In genomic region chr9:55041389-55041788, GRCm38 (mm10) we compare ENCODE assay signal across 28 mouse cellular contexts. TPM values are rescaled to one million over a fixed set of nuclear protein-coding genes. Genes with fewer than 3 reads are reported as not detected.
A peak's percentile ranks its signal among the peaks of the same experiment; 100 is the strongest.
DNase-seq lines count a peak whose midpoint lies in the region; ATAC-seq and TF ChIP-seq lines count a peak whose summit lies in the region.
"Had no signal": no experiment of that assay in that cellular context is flagged by ENCODE, and none has a peak within 500 bp of the region (broad histone marks: within the 10 kb centered on the region; RNA-seq: fewer than 3 reads in every experiment).

No protein-coding gene starts in this region.

- DNase-seq in forebrain, embryonic 10.5 days (ENCODE audit: extremely low spot score, low spot score) = no peak
- peak; percentile 80 for DNase-seq in hindbrain, postnatal 0 days (ENCODE audit: low spot score)
- DNase-seq in hindbrain, embryonic 11.5 days (ENCODE audit: low spot score) = no peak
- peak; percentile 83 for DNase-seq in midbrain, postnatal 0 days (ENCODE audit: low spot score)
- no peak for DNase-seq in gastrocnemius, adult 8-10 months (ENCODE audit: low spot score in 2 of 2)
- DNase-seq: adrenal gland, postnatal 36 days; cerebellum, adult 11-12 months; heart, postnatal 36 days; kidney, adult 2 months; lung, embryonic 14.5 days; retina, postnatal 1 day; thymus, adult 18-20 months; thymus, postnatal 36 days had no signal

- no peak overlapping the region for H3K9ac ChIP-seq in forebrain, embryonic 13.5 days
- no peak overlapping the region for H3K9ac ChIP-seq in hindbrain, postnatal 0 days (replicated peaks; ENCODE audit: low read length)
- no peak overlapping the region for H3K9ac ChIP-seq in hindbrain, embryonic 11.5 days (ENCODE audit: low read depth, low read length)
- no peak overlapping the region for H3K9ac ChIP-seq in midbrain, postnatal 0 days (replicated peaks; ENCODE audit: low read length, poor library complexity, severe bottlenecking)
- no peak overlapping the region for H3K9ac ChIP-seq in midbrain, embryonic 15.5 days
- no peak overlapping the region for H3K9ac ChIP-seq in forebrain, embryonic 16.5 days (replicated peaks; ENCODE audit: low read depth, low read length)
- H3K9ac ChIP-seq: heart, embryonic 15.5 days; limb, embryonic 15.5 days; liver, embryonic 14.5 days; lung, embryonic 14.5 days; midbrain, embryonic 13.5 days; neural tube, embryonic 13.5 days had no signal

- H3K27ac ChIP-seq in forebrain, embryonic 13.5 days = no peak overlapping the region
- no peak overlapping the region for H3K27ac ChIP-seq in forebrain, embryonic 10.5 days
- H3K27ac ChIP-seq in hindbrain, postnatal 0 days = peak overlapping the region; percentile 48
- no peak overlapping the region for H3K27ac ChIP-seq in hindbrain, embryonic 11.5 days (ENCODE audit: low read depth, low read length)
- H3K27ac ChIP-seq in midbrain, postnatal 0 days (ENCODE audit: low read depth, low read length) = no peak overlapping the region
- no peak overlapping the region for H3K27ac ChIP-seq in midbrain, embryonic 15.5 days
- H3K27ac ChIP-seq in forebrain, embryonic 16.5 days (ENCODE audit: low read length) = no peak overlapping the region
- H3K27ac ChIP-seq: embryonic facial prominence, embryonic 10.5 days; heart, embryonic 15.5 days; kidney, postnatal 0 days; left cerebral cortex, adult 2 months; limb, embryonic 15.5 days; liver, embryonic 14.5 days; midbrain, embryonic 13.5 days; neural tube, embryonic 13.5 days had no signal

- H3K4me1 ChIP-seq in forebrain, embryonic 13.5 days = peaks cover 11% of the 10 kb centered on the region; the same call in 1 of the 2 replicates
- peaks cover 14% of the 10 kb centered on the region for H3K4me1 ChIP-seq in forebrain, embryonic 10.5 days
- 0 out of 2 replicates have a peak, but pooled peaks cover 4% of the 10 kb centered on the region for H3K4me1 ChIP-seq in hindbrain, postnatal 0 days (ENCODE audit: insufficient read depth, low read length)
- no peaks in the 10 kb centered on the region for H3K4me1 ChIP-seq in hindbrain, embryonic 11.5 days (replicated peaks; ENCODE audit: control insufficient read depth, insufficient read depth, low read length)
- H3K4me1 ChIP-seq in midbrain, postnatal 0 days (ENCODE audit: insufficient read depth, low read length) = no peaks in the 10 kb centered on the region
- no peaks in the 10 kb centered on the region for H3K4me1 ChIP-seq in midbrain, embryonic 15.5 days
- H3K4me1 ChIP-seq in forebrain, embryonic 16.5 days (replicated peaks; ENCODE audit: control insufficient read depth, insufficient read depth, low read length) = peaks cover 8% of the 10 kb centered on the region
- H3K4me1 ChIP-seq: heart, embryonic 15.5 days; limb, embryonic 15.5 days had no signal

- H3K4me2 ChIP-seq in forebrain, embryonic 13.5 days = no peak overlapping the region
- H3K4me2 ChIP-seq in hindbrain, postnatal 0 days (ENCODE audit: low read depth, low read length) = no peak overlapping the region
- no peak overlapping the region for H3K4me2 ChIP-seq in hindbrain, embryonic 11.5 days (replicated peaks; ENCODE audit: low read depth, low read length)
- H3K4me2 ChIP-seq in midbrain, postnatal 0 days (ENCODE audit: low read depth, low read length, poor library complexity, severe bottlenecking) = no peak overlapping the region
- H3K4me2 ChIP-seq in midbrain, embryonic 15.5 days = no peak overlapping the region
- no peak overlapping the region for H3K4me2 ChIP-seq in forebrain, embryonic 16.5 days (ENCODE audit: low read length)
- H3K4me2 ChIP-seq: heart, embryonic 15.5 days; limb, embryonic 15.5 days; lung, embryonic 14.5 days; midbrain, embryonic 13.5 days; neural tube, embryonic 13.5 days had no signal

- peak; percentile 4; the same call in 1 of the 2 replicates for ATAC-seq in forebrain, embryonic 13.5 days
- ATAC-seq in hindbrain, postnatal 0 days = peak; percentile 83
- ATAC-seq in hindbrain, embryonic 11.5 days (ENCODE audit: low FRiP score) = no peak
- ATAC-seq in midbrain, postnatal 0 days (ENCODE audit: low FRiP score) = peak; percentile 31; the same call in 1 of the 2 replicates
- no peak for ATAC-seq in midbrain, embryonic 15.5 days (replicated peaks)
- ATAC-seq in forebrain, embryonic 16.5 days = peak; percentile 65
- ATAC-seq: midbrain, embryonic 13.5 days; Patski had no signal

- H3K9me3 ChIP-seq in forebrain, embryonic 13.5 days (replicated peaks) = no peaks in the 10 kb centered on the region
- H3K9me3 ChIP-seq in forebrain, embryonic 10.5 days = no peaks in the 10 kb centered on the region
- no peaks in the 10 kb centered on the region for H3K9me3 ChIP-seq in hindbrain, postnatal 0 days (ENCODE audit: low read length)
- H3K9me3 ChIP-seq in hindbrain, embryonic 11.5 days (ENCODE audit: control insufficient read depth, low read length) = no peaks in the 10 kb centered on the region
- H3K9me3 ChIP-seq in midbrain, postnatal 0 days (ENCODE audit: low read length) = no peaks in the 10 kb centered on the region
- H3K9me3 ChIP-seq in midbrain, embryonic 15.5 days = no peaks in the 10 kb centered on the region
- H3K9me3 ChIP-seq in forebrain, embryonic 16.5 days (ENCODE audit: control insufficient read depth, low read length) = no peaks in the 10 kb centered on the region
- H3K9me3 ChIP-seq: embryonic facial prominence, embryonic 10.5 days; heart, embryonic 15.5 days; limb, embryonic 15.5 days; midbrain, embryonic 13.5 days; neural tube, embryonic 13.5 days had no signal

- H3K27me3 ChIP-seq in forebrain, embryonic 13.5 days = no peaks in the 10 kb centered on the region
- H3K27me3 ChIP-seq in forebrain, embryonic 10.5 days (ENCODE audit: poor library complexity, severe bottlenecking) = 0 out of 2 replicates have a peak, but pooled peaks cover 5% of the 10 kb centered on the region
- no peaks in the 10 kb centered on the region; the same call in 1 of the 2 replicates for H3K27me3 ChIP-seq in hindbrain, postnatal 0 days (ENCODE audit: insufficient read depth, low read length)
- no peaks in the 10 kb centered on the region for H3K27me3 ChIP-seq in hindbrain, embryonic 11.5 days (ENCODE audit: control insufficient read depth, insufficient read depth, low read length)
- H3K27me3 ChIP-seq in midbrain, postnatal 0 days (ENCODE audit: insufficient read depth, low read length) = no peaks in the 10 kb centered on the region
- no peaks in the 10 kb centered on the region for H3K27me3 ChIP-seq in midbrain, embryonic 15.5 days (replicated peaks)
- no peaks in the 10 kb centered on the region for H3K27me3 ChIP-seq in forebrain, embryonic 16.5 days (replicated peaks; ENCODE audit: control insufficient read depth, insufficient read depth, low read length)
- H3K27me3 ChIP-seq: limb, embryonic 15.5 days; neural tube, embryonic 13.5 days had no signal

- no peaks in the 10 kb centered on the region for H3K36me3 ChIP-seq in forebrain, embryonic 13.5 days (ENCODE audit: poor library complexity, severe bottlenecking)
- no peaks in the 10 kb centered on the region for H3K36me3 ChIP-seq in forebrain, embryonic 10.5 days (replicated peaks)
- no peaks in the 10 kb centered on the region for H3K36me3 ChIP-seq in hindbrain, postnatal 0 days (ENCODE audit: insufficient read depth, low read length)
- no peaks in the 10 kb centered on the region for H3K36me3 ChIP-seq in hindbrain, embryonic 11.5 days (ENCODE audit: control insufficient read depth, insufficient read depth, low read length)
- no peaks in the 10 kb centered on the region for H3K36me3 ChIP-seq in midbrain, postnatal 0 days (ENCODE audit: insufficient read depth, low read length)
- H3K36me3 ChIP-seq in midbrain, embryonic 15.5 days (replicated peaks) = no peaks in the 10 kb centered on the region
- no peaks in the 10 kb centered on the region for H3K36me3 ChIP-seq in forebrain, embryonic 16.5 days (ENCODE audit: control insufficient read depth, insufficient read depth)
- H3K36me3 ChIP-seq: embryonic facial prominence, embryonic 10.5 days; heart, embryonic 15.5 days; limb, embryonic 15.5 days; midbrain, embryonic 13.5 days; neural tube, embryonic 13.5 days had no signal

- TF ChIP-seq CTCF in hindbrain, postnatal 0 days (IDR thresholded peaks at IDR 0.05; ENCODE audit: low read depth) = no peak
- TF ChIP-seq CTCF in midbrain, postnatal 0 days (IDR thresholded peaks at IDR 0.05) = no peak

- 46% methylated on average over 2 of the region's 2 CpGs for WGBS in forebrain, embryonic 13.5 days
- WGBS in forebrain, embryonic 10.5 days = 70% methylated on average over 2 of the region's 2 CpGs
- WGBS in hindbrain, postnatal 0 days = 24% methylated on average over 2 of the region's 2 CpGs
- 65% methylated on average over 2 of the region's 2 CpGs for WGBS in hindbrain, embryonic 11.5 days
- 53% methylated on average over 2 of the region's 2 CpGs for WGBS in midbrain, postnatal 0 days
- WGBS in midbrain, embryonic 15.5 days = 54% methylated on average over 2 of the region's 2 CpGs
- 43% methylated on average over 2 of the region's 2 CpGs for WGBS in forebrain, embryonic 16.5 days

- H3K4me3 ChIP-seq in forebrain, embryonic 13.5 days = no peak overlapping the region
- no peak overlapping the region for H3K4me3 ChIP-seq in forebrain, embryonic 10.5 days
- H3K4me3 ChIP-seq in hindbrain, postnatal 0 days (ENCODE audit: low read length) = no peak overlapping the region
- no peak overlapping the region for H3K4me3 ChIP-seq in hindbrain, embryonic 11.5 days (ENCODE audit: low read depth, low read length)
- H3K4me3 ChIP-seq in midbrain, postnatal 0 days (ENCODE audit: low read depth, low read length) = no peak overlapping the region
- H3K4me3 ChIP-seq in midbrain, embryonic 15.5 days = no peak overlapping the region
- no peak overlapping the region for H3K4me3 ChIP-seq in forebrain, embryonic 16.5 days (replicated peaks; ENCODE audit: low read length)
- H3K4me3 ChIP-seq: embryonic facial prominence, embryonic 10.5 days; heart, embryonic 15.5 days; left cerebral cortex, adult 2 months; limb, embryonic 15.5 days; midbrain, embryonic 13.5 days; myocyte; neural tube, embryonic 13.5 days had no signal

RNA-seq across cellular contexts. Expression of gene Chrnb4, which starts 7.2 kb away (rescaled TPM):
- 0.35 and 0.62 TPM in 2 replicates for polyA plus RNA-seq in forebrain, embryonic 13.5 days (2015; fragmentation: Nextera tagmentation; extraction: Ambion mirVana)
- polyA plus RNA-seq in forebrain, embryonic 10.5 days (2016; fragmentation: Nextera tagmentation; extraction: Ambion mirVana) = 1.6 and 1.8 TPM in 2 replicates
- 2.6 and 3.1 TPM in 2 replicates for total RNA-seq in hindbrain, postnatal 0 days (2014; rRNA removed)
- 2.2 and 2.4 TPM in 2 replicates for polyA plus RNA-seq in hindbrain, postnatal 0 days (2015; fragmentation: Nextera tagmentation; extraction: Ambion mirVana)
- polyA plus RNA-seq in hindbrain, embryonic 11.5 days (2014; fragmentation: Nextera tagmentation; extraction: Ambion mirVana) = 3.2 and 3.9 TPM in 2 replicates
- 2.0 and 5.0 TPM in 2 replicates for total RNA-seq in midbrain, postnatal 0 days (2014; rRNA removed)
- polyA plus RNA-seq in midbrain, postnatal 0 days (2015; fragmentation: Nextera tagmentation; extraction: Ambion mirVana) = 2.4 and 2.5 TPM in 2 replicates
- polyA plus RNA-seq in midbrain, embryonic 15.5 days (2015; fragmentation: Nextera tagmentation; extraction: Ambion mirVana) = 1.4 and 2.1 TPM in 2 replicates
- 0.35 and 0.41 TPM in 2 replicates for polyA plus RNA-seq in forebrain, embryonic 16.5 days (2015; fragmentation: Nextera tagmentation; extraction: Ambion mirVana)
- under 1 TPM in 1 of 4 experiments, not detected in 3; 0.13 TPM for total RNA-seq in gastrocnemius, adult 8-10 months (2022)
- total RNA-seq: left cerebral cortex, adult 2 months had no signal
- polyA plus RNA-seq: liver, embryonic 14.5 days had no signal

RNA-seq across cellular contexts. Expression of gene Chrna3, which starts 15.0 kb away (rescaled TPM):
- 4.5 and 5.6 TPM in 2 replicates for polyA plus RNA-seq in forebrain, embryonic 13.5 days (2015; fragmentation: Nextera tagmentation; extraction: Ambion mirVana)
- 4.9 and 5.4 TPM in 2 replicates for polyA plus RNA-seq in forebrain, embryonic 10.5 days (2016; fragmentation: Nextera tagmentation; extraction: Ambion mirVana)
- 5.6 and 7.5 TPM in 2 replicates for total RNA-seq in hindbrain, postnatal 0 days (2014; rRNA removed)
- polyA plus RNA-seq in hindbrain, postnatal 0 days (2015; fragmentation: Nextera tagmentation; extraction: Ambion mirVana) = 14.6 and 15.8 TPM in 2 replicates
- polyA plus RNA-seq in hindbrain, embryonic 11.5 days (2014; fragmentation: Nextera tagmentation; extraction: Ambion mirVana) = 25.0 and 26.4 TPM in 2 replicates
- 9.6 and 12.1 TPM in 2 replicates for total RNA-seq in midbrain, postnatal 0 days (2014; rRNA removed)
- 15.8 and 16.5 TPM in 2 replicates for polyA plus RNA-seq in midbrain, postnatal 0 days (2015; fragmentation: Nextera tagmentation; extraction: Ambion mirVana)
- polyA plus RNA-seq in midbrain, embryonic 15.5 days (2015; fragmentation: Nextera tagmentation; extraction: Ambion mirVana) = 15.1 and 16.2 TPM in 2 replicates
- 3.1 and 5.1 TPM in 2 replicates for polyA plus RNA-seq in forebrain, embryonic 16.5 days (2015; fragmentation: Nextera tagmentation; extraction: Ambion mirVana)
- total RNA-seq in gastrocnemius, adult 8-10 months (2022) = not detected
- total RNA-seq: gastrocnemius, adult 18-20 months; heart, postnatal 36 days; megakaryocyte, adult 5-6 weeks had no signal
- polyA plus RNA-seq: liver, embryonic 14.5 days; myocyte had no signal

Comparison
In these comparisons a context has a peak if more than half of its experiments do, and no peak if none do; other contexts are left out.
1. ATAC-seq: peak in forebrain, embryonic 13.5 days (single experiment), hindbrain, postnatal 0 days (single experiment), midbrain, postnatal 0 days (single experiment) and forebrain, embryonic 16.5 days (single experiment); none in hindbrain, embryonic 11.5 days (single experiment) and midbrain, embryonic 15.5 days (single experiment).
2. DNase-seq: peak in hindbrain, postnatal 0 days (single experiment) and midbrain, postnatal 0 days (single experiment); none in forebrain, embryonic 10.5 days (single experiment), hindbrain, embryonic 11.5 days (single experiment) and gastrocnemius, adult 8-10 months (0 of 2).